Mouse (Mus musculus): ENCODE results near the gene Ezh1.

Gene Ezh1

DNA sequence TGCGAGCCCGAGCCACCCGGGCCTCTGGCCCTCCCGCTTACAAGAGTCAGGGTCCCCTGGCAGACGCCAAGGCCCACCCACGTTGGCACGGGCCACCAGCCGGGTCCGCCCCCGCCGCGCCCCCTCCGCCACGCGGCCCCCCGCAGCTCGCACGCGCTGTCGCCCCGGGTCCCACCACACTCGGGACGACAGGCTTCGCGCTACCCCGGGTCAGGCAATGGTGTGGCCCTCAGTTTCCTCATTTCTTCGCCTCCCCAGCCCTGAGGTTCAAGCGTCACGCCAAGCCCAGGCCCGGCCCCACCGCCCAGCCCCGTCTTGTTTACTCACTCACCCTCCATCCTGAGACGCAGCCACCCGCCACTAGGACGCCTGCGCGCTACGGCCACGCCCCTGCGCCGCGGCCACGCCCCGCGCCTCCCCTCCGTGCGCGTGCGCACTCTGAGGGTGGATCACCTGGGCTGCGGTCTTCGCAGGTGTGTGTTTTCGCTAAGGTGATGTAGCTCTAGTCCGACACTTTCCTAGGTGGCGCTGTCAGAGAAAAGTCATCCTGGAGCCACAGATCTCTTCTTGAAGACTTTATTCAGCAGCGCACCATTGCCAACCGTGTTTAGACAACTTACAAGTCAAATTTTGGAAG lies at the start of gene Ezh1:
Ezh1 (minus strand) TSS at position 399 of the 637 bp plus-strand sequence.
- DNase-seq = peak; percentile 97 to 98

DNA sequence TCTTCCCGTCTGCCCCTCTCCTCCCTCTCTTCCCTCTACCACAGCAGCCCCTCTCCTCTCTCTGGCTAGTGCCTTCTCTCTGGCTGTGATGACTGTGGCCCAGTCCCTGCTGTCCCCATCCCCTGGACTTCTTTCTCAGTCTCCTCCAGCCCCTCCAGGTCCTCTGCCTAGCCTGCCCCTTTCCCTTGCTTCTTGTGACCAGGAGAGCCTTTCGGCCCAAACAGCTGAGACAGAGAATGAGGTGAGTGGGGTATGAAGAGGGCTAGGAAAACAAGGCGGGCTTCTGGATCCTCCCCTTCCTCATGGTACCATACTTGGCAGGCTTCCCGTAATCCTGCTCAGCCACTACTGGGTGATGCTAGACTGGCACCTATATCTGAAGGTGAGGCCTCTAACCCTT lies 49.0 kb upstream of the Ezh1 start:
- no peak for DNase-seq

DNA sequence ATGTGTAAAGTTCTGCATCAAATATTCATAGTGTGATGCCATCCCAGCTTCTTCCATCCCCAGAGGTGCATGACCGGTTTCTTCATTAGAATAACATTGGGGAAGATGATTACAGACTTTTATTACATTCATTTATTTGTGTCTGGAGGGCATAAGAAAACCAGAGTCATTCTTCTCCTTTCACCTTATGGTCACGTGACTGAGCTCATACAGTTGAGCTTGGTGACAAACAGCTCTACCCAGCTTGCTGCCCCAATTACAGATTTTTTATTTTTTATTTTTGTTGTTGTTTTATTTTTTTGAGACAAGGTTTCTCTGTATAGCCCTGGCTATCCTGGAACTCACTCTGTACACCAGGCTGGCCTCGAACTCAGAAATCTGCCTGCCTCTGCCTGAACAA lies 46.2 kb upstream of the Ezh1 start:
- DNase-seq = no peak

DNA sequence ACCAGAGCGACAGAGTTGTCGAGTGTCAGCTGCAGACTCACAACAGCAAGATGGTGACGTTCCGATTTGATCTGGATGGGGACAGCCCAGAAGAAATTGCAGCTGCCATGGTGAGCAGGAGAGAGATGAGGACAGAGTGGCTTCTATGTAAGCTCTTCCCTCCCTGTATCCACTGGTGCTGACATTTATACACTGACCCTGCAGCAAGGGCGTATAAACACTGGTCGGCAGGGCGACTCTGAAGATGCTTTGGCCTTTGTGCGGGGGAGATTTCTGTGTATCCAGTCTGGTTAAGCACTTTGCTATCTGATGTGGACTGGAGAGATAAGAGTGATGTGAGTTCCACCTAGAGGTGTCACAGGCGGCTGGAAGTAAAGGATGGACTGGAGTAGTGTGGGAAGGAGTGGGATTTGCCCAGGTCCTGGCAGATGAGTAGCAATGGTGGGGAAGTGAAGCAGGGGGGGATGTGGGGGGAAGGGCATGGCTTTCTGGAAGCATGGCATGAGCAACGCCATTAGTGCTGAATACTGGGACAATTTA lies 43.4 kb upstream of the Ezh1 start:
- no peak for DNase-seq

DNA sequence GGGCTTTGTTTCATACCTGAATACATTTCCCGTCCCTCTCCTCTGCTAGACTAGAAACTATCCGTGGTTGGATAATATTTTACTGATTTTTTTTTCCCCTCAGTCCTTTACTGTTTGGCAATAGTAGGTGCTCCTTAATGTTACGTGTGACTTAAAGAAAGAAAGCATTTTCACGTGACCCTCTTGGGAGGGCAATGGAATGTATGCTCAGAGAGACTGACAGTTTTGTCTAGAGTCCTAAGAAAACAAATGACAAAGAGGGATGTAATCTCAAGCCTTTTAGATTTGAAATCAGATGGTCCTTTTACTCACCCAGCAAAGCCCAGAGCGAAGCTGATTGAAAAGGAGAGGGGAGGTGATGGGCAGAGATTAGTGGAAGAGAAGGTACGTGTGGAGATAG lies 39.6 kb upstream of the Ezh1 start:
- no peak for DNase-seq

DNA sequence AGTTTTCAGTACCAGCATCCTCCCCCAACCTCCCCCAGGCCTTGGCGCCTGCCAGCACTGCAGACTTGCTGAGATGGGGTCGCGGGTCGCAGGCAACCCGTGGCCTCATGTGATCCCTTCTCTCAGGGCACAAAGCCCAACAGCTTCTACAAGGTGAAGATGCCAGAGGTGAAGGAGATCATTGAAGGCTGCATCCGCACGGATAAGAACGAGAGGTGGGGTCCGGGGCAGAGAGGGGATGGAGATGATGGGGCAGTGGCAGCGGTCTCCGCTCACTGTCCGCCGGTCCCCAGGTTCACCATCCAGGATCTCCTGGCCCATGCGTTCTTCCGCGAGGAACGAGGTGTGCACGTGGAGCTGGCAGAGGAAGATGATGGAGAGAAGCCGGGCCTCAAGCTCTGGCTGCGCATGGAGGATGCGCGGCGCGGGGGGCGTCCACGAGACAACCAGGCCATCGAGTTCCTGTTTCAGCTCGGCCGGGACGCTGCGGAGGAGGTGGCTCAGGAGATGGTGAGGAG lies 38.8 kb upstream of the Ezh1 start:
- peak; percentile 34 to 35 for DNase-seq

DNA sequence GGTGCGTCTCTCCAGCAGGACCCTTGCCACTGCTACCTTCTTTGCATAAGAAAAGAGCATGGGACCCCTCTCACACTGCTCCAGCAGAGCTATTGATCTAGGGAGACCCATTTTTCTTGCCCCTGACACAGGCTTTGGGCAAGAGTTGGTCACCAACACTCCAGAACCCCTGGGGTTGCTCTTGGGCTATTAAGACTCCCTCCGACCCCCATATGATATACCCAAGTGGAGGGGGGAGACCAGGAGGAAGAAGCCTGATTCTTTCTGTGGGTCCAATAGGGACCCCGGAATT lies 37.7 kb upstream of the Ezh1 start:
- no peak for DNase-seq

DNA sequence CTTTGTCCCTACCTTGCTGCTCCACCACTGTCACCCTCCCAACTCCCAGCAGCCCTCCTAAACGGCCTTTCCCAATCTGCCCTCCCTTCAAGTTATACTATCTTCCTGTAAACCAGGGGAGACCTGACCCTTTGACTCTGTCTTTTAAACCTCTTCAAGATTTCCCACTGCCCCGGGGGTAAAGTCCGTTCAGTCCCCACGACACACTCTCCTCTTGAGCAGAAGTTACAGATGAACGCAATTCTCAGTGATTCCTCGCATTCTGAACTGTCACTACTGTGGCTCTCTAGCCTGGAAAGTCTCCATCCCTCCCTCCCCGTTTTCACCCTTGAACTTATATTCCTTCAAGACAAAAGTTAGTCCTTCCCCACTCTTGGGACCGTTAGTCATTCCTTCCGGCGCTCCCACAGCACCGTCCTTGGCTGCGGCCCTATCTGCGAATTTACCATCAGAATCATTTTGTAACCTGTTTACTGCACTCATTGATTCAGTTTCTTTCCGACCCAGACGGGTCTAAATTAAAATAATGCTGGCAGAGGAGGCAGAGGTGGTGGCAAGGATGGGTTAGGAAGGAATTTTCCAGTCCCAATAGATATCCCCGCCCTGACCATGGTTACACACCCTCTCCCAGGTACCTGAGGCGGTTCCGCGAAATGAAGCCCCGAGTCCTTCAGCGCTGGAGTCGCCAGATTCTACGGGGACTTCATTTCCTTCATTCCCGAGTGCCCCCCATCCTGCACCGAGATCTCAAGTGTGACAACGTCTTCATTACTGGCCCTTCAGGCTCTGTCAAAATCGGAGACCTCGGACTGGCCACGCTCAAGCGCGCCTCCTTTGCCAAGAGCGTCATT lies 37.1 kb upstream of the Ezh1 start:
- no peak for DNase-seq

DNA sequence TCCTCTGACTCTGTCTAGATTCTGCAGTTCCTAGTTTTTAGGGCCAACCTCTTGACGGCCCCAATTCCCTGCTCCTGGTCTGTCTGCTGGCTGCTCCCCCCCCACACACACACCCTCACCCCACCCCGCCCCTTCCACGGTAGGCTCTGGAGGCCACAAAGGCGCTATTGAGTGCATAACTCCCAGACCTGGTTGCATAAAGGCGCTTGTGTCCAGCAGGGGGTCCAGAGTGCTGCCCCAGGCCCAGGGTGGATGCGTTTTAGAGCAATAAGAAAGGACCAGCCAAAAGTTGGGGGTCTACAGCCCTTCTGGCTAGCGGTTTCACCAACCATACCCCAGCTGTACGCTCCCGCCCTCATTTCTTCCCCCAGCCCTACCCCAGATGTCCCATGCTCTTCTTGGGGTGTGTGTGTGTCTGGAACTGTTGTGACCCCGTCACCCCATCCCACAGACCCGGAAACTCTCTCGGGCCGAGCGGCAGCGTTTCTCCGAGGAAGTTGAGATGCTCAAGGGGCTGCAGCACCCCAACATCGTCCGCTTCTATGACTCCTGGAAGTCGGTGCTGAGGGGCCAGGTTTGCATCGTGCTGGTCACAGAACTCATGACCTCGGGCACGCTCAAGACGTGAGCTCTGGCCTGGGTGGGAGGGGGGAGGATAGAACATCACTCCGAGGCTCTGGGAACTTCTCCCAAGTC lies 36.2 kb upstream of the Ezh1 start:
- no peak for DNase-seq

DNA sequence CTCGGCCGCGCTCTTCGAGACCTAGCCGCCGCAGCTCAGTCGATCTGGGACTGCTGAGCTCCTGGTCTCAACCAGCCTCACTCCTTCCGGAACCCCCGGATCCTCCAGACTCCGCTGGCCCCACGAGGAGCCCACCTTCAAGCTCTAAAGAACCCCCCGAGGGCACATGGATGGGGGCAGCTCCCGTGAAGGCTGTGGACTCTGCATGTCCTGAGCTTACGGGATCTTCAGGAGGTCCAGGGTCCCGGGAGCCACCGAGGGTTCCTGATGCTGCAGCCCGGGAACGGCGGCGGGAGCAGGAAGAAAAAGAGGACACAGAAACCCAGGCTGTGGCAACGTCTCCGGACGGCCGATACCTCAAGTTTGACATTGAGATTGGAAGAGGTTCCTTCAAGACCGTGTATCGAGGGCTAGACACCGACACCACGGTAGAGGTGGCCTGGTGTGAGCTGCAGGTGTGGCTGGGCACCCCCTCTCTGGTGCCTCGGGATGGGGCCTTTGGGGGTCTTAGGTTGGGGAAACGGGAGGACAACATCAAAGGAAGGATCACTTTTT lies 34.6 kb upstream of the Ezh1 start:
- peak; percentile 38 to 41 for DNase-seq

DNA sequence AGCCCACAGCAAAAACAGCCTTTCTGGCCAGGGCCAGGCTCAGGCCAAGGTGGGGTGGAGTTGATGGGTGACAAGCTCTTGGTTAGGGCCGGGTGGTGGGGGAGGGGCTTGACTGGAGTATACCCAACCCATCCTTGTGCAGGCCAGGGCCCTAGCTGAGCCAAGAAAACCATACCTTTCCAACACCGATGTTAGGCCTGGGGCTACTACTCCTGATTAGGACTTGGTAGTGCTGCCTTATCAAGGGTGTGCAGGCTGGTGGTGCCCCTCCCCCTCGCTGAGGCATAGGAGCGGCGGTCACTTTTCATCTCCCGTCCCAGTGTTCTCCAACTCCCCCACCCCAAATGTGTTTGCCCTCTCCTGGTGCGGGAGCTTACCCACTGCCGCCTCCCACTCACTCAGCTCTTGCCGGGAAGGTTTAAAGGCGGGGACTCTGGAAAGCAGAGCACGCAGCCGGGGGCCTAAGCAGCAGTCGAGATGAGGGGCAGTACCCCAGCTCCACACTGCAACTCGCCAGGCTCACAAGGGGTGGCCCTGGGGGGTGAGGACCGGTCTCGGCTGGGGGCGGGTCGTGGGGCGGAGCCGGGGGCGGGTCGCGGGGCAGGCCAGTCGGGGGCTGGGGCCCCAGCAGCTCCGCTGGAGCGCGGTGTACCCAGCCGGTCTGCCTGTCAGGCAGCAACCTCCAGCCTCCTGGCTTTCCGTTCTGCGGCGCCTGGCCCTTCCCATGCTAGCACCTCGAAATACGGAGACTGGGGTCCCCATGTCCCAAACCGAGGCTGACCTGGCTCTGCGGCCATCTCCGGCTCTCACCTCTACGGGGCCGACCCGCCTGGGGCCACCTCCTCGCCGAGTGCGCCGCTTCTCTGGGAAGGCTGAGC lies 33.9 kb upstream of the Ezh1 start, which contains the start of gene Wnk4:
Wnk4 (plus strand) TSS at position 620 of the 878 bp plus-strand sequence.
- DNase-seq = peak; percentile 42 to 48

DNA sequence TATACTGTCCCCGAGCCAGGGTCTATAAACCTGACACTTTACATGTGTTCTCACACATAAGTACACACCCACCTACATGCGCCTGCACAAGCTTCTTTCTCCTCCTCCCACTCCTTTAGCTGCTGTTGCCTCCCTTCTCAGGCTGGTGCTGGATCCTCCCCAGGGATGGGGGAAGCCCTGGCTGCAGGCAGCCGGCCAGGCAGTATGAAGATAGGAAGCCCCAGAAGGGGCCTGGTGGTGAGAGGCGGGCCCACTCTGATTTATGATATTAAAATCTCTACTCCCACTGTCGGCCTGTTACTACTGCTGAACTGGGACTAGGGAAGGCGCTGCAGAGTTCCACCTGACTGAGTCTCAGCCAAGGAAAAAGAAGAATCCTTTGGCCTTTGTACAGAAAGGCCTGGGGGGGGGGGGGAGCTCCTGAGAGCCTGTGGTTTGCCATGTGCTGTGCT lies 33.0 kb upstream of the Ezh1 start:
- DNase-seq = no peak

DNA sequence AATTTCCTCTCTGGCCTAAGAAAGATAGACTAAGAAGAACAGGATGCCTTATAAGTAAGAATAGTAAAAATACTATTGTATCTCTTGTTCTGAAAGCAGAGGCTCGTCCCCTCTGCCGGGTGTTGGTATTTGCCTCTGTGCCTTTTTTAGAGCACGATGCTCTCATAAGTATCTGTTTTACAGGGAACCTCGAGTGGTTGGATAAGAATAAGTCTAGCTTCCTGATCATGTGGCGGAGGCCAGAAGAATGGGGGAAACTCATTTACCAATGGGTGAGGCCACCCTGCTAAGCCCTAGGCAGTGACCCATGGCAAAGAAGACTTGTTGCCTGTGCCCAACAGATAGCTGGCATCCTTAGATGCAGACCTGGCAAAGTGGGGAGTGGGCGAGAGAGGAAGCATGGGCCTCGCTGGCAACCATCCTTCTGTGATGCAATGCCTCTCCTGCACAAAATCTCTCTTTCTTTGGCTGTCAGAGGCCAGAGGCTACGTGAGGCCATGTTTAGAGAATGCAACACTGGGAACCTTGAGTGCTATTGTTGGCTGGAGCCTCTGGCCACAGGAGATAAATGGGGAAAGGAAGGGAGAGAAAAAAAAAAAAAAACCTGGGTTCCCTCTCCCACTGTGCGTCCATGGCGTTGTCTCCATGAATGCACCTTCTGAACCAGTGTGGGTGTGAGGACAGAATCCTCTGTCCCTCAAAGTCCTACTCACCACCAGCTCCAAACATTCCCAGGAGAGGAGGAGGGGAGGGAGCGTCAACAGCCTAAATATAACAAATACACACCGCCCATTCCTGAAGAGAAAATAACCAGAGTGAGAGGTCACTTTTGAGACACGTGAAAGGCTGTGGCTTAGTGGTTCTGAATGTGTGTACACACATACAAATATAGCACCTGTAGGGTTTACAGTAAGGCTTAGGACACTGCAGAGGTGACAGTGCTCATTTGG lies 29.8 kb upstream of the Ezh1 start:
- DNase-seq = no peak

DNA sequence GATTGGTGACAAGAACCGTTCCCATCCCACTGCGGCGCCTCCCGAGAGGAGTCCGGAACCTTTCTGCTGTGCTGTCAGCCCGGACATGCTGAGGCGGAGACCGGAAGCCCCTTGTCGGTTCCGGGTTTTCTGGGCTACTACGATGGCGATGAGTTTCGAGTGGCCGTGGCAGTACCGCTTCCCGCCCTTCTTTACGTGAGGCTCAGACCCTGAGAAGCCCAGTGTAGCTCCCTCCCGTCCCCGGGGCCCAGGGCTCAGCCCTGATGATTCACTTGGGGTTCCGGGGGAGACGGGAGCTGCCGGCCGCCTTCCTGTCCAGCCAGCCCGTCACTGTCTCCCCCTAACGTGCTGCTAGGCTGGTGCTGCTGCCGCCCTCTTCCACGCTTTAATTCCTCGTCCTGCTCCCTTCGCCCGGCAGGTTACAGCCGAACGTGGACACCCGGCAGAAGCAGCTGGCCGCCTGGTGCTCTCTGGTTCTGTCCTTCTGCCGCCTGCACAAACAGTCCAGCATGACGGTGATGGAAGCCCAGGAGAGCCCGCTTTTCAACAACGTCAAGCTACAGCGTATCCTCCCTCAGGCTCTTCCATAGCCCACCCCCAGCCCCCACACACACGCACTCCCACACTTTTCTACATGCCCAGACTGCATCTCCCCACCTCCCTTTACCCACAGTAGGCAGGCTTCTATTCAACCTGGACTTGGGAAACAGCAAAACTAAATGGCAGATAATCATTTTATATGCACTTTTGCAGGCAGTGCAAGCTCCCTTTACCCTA lies 27.5 kb upstream of the Ezh1 start, which contains the start of gene Vps25:
Vps25 (plus strand) TSS at position 95 of the 777 bp plus-strand sequence.
- peak; percentile 88 to 89 for DNase-seq

DNA sequence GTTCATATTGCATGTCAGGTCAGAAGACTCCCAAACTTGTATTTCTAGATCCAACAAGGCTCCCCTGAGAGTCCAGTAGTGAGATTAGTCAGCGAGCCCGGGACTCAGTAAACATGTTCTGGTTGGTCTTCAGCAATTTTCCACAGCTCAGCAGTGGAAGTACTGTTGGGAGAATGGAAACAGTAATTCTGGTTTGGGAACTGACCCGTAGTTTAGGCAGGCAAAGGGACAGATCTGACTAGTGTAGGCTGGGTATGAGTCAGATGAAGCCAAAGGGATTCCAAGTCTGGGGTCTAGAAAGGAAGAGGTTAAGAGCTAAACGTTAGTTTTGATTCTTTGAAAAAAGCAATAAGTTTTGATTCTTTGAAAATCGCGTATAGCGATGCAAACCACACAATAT lies 26.7 kb upstream of the Ezh1 start:
- no peak for DNase-seq

DNA sequence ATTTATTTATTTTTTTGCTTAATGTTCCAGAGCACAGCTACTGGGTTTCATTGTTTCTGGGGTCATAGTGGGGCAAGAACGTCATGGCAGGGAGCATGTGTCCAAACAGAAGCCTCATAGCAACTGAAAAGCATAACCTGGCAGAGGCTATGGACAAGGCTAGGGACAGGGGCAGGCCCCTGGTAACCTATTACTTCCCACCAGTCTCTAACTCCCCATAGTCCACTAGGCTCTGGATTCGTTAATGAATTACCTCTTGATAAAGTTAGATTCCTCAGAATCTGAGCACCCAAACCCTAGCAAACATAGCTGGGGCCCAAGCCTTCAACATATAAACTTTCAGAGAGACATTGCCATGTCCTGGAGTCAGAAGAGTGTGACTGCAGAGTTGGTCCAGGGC lies 24.8 kb upstream of the Ezh1 start:
- no peak for DNase-seq

DNA sequence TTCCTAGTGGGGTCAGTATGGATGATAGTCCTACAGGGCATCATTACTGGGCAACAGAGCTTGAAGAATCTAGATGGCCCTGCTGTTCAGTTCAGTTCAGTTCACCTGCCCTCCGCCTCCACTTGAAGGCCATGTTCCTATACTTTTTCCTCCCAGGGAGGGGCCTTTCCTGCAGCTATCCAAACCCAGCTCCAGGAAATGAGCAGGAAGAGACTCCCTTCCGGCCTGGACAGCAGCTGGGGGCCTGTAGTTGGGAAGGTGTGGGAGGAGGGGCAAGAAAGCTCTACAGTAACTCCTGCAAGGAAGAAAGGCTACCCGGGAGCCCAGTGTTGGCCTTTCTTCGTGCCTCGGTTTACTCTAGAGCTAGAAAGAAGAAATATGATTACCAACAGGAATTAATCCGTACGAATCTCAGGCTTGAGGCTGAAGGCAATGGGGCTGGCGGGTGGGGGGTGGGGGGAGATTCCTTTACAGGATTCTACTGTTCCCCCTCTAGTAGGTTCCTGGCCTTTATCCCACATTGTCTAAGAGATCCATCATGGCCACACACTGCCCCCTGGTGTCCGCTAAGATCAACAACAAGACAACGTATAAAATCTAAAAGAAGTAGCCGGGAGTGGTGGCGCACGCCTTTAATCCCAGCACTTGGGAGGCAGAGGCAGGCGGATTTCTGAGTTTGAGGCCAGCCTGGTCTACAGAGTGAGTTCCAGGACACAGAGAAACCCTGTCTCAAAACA lies 22.2 kb upstream of the Ezh1 start:
- DNase-seq = peak; percentile 74 to 76

DNA sequence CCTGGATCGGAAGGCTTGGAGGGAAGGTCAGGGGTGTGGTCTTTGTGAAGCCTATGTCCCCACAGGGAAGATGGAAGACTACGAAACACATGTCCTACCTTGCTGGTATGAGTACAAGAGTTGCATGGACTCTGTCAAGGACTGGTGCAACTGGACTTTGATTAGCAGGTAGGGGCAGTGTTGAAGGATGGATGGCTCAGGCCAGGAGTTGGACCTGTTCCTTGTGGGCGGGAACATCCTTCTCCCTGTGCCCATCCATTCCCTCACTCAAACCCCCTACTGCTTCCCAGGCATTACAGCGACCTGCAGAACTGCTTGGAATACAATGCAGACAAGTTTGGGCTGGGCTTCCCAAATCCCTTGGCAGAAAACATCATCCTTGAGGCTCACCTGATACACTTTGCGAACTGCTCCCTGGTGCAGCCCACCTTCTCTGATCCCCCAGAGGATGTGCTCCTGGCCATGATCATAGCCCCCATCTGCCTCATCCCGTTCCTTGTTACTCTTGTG lies 21.3 kb upstream of the Ezh1 start:
- DNase-seq = no peak

DNA sequence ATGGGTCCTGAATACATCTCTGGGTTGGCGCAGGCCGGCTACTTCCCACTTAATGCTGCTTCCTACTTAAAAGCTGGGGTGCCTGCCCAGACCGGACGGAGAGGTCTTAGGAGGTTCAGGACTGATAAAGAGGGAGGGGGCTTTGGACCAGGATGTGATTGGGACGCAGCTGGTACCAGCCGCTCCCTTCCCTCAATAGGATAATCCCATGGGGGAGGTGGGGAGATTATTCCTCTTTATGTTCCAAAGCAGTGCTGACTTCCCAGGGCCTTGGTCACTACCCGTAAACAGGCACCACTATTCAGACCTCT lies 20.4 kb upstream of the Ezh1 start:
- no peak for DNase-seq

Measured in B cell, adult 2 months (primary cell).